18 mouse cellular contexts compared by ENCODE assay signal in the genomic region with DNA sequence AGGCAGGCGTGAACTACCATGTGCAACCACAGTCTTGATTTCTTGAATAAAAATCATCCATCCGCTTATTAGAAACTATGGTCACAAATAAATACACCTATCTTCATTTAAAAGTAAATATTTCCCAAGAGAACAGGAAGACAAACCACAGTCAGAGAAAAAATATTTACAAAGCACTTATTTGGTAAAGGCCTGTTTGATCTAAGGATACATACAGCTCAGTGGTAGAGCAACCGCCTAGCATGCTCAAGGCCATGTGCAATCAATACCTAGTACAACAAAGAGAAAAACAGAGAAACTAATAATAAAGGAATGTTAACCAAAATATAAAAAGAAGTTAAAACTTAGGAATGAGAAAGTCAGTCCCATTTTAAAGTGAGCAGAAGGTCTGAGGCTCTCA.
"Had no signal": no experiment of that assay in that cellular context is flagged by ENCODE, and none has a peak within 500 bp of the region (broad histone marks: within the 10 kb centered on the region; RNA-seq: fewer than 3 reads in every experiment).

No protein-coding gene starts in this region.

- H3K4me2 ChIP-seq: intestine, embryonic 15.5 days; kidney, embryonic 15.5 days; midbrain, embryonic 12.5 days; midbrain, embryonic 15.5 days; neural tube, embryonic 12.5 days; neural tube, embryonic 15.5 days; stomach, embryonic 15.5 days had no signal

- H3K4me3 ChIP-seq: intestine, embryonic 15.5 days; kidney, embryonic 15.5 days; midbrain, embryonic 12.5 days; midbrain, embryonic 15.5 days; neural tube, embryonic 12.5 days; neural tube, embryonic 15.5 days; stomach, embryonic 15.5 days had no signal

- H3K27ac ChIP-seq: intestine, embryonic 15.5 days; kidney, embryonic 15.5 days; macrophage; midbrain, embryonic 12.5 days; midbrain, embryonic 15.5 days; neural tube, embryonic 12.5 days; neural tube, embryonic 15.5 days; stomach, embryonic 15.5 days had no signal

- H3K9me3 ChIP-seq: intestine, embryonic 15.5 days; kidney, embryonic 15.5 days; midbrain, embryonic 12.5 days; midbrain, embryonic 15.5 days; neural tube, embryonic 12.5 days; neural tube, embryonic 15.5 days; stomach, embryonic 15.5 days had no signal

- H3K36me3 ChIP-seq: intestine, embryonic 15.5 days; kidney, embryonic 15.5 days; midbrain, embryonic 12.5 days; midbrain, embryonic 15.5 days; neural tube, embryonic 12.5 days; neural tube, embryonic 15.5 days; stomach, embryonic 15.5 days had no signal

- H3K4me1 ChIP-seq: neural tube, embryonic 12.5 days had no signal

- H3K27me3 ChIP-seq: intestine, embryonic 15.5 days; kidney, embryonic 15.5 days; midbrain, embryonic 12.5 days; midbrain, embryonic 15.5 days; neural tube, embryonic 12.5 days; neural tube, embryonic 15.5 days; stomach, embryonic 15.5 days had no signal

- DNase-seq: kidney, adult 11 months; kidney, adult 8-10 months; kidney, postnatal 10 days; kidney, postnatal 36 days; lung, adult 2 months; right cerebral cortex, adult 18-20 months; right cerebral cortex, postnatal 25 days; spleen, adult 18-20 months; thymus, adult 18-20 months; thymus, postnatal 36 days had no signal

- ATAC-seq: intestine, embryonic 15.5 days; midbrain, embryonic 15.5 days had no signal

- H3K9ac ChIP-seq: intestine, embryonic 15.5 days; kidney, embryonic 15.5 days; midbrain, embryonic 12.5 days; midbrain, embryonic 15.5 days; neural tube, embryonic 12.5 days; neural tube, embryonic 15.5 days; stomach, embryonic 15.5 days had no signal
